Mouse (Mus musculus) mouse trophoblast stem cell (cell line): ENCODE measurements at regions not wholly inside any gene's neighbourhood (a gene's known extent, or its start where the extent isn't known, plus 50 kb on each side); places are given as distances from the start of the nearest gene placed in this dataset.

Experiments used
- in situ Hi-C, 2 experiments: fragments of 300-500 bp; cut with MseI, MboI; formaldehyde crosslinking; loops; 2 replicates in 1 of 2; 3 replicates in 1 of 2; pipeline ENCODE4 v1.15.1; 2025

- in situ Hi-C loops = no loop called here
These were observed 69.9 kb upstream of the Dkk2 start for GRCm38 (mm10) chr3:132015205-132015604.

GRCm38 (mm10) chr3:132017485-132018261 is 67.4 kb upstream of the Dkk2 start:
- in situ Hi-C loops = no loop called here

GRCm38 (mm10) chr3:132018505-132018904 is 66.6 kb upstream of the Dkk2 start:
- in situ Hi-C loops = no loop called here

- in situ Hi-C loops = no loop called here
These were observed 63.1 kb upstream of the Dkk2 start for GRCm38 (mm10) chr3:132022032-132022431.

GRCm38 (mm10) chr3:132023342-132023741 is 61.8 kb upstream of the Dkk2 start:
- in situ Hi-C loops = no loop called here

- in situ Hi-C loops = no loop called here
These were observed 56.0 kb upstream of the Dkk2 start for GRCm38 (mm10) chr3:132029112-132029511.

- in situ Hi-C loops = no loop called here
These were observed 51.9 kb upstream of the Dkk2 start for GRCm38 (mm10) chr3:132033078-132033713.

GRCm38 (mm10) chr3:132035176-132035575 is 49.9 kb upstream of the Dkk2 start:
- in situ Hi-C loops = no loop called here
